Mouse (Mus musculus) thymus, postnatal 36 days (tissue): ENCODE measurements around the gene BC003965.
"Not testable (repeated sequence)": the region's sequence is repeated elsewhere in the genome, so short reads cannot be mapped to it uniquely, and the experiment has no call there.

Experiments
- DNase-seq, 2 experiments: peaks; one replicate each; pipeline ENCODE4 v3.0.0; 2022; ENCODE audit warnings: mixed read lengths in 2 of 2

The BC003965 gene

DNA sequence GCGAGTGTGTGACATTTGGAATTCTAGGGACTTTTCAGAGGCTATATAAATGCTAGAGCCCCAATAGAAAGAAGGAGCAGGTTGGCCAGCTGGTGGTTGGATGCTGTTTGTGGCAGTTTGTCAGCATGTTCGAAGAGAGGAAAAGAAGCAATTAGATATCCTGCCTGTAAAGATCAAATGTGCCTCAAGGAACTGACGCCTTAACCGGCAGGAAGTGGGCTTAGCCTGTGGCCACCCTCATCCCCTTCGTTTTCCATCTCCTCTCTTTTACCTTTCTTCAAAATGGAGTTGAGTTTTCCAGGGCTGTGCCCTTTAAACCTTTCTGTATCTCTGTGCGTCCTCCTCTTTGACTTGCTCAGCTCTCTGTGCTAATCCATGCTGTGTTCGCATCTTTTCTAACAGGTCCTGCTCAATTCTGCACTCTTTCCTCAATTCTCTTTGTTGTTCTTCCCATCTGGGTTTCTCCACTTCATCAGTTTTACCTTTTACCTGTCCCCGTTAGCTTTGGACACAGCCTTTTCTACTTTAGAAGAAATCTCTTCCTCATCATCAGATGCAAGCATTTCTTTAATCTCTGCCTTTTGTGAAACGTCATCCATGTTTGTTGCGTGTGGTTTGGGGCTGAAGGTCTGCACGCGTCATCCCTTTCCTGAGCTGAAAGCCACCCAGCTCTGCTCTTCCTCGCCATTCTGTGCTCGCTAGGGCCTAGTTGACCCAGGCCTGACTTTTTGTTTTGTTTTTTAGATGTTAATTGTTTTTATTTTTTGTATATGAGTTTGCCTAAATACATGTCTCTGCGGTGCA lies 35.3 kb downstream of the BC003965 start:
- peak; percentile 37 to 55 for DNase-seq

GRCm38 (mm10) chr17:25220746-25221145 lies 36.4 kb downstream of the BC003965 start:
- no peak for DNase-seq

DNA sequence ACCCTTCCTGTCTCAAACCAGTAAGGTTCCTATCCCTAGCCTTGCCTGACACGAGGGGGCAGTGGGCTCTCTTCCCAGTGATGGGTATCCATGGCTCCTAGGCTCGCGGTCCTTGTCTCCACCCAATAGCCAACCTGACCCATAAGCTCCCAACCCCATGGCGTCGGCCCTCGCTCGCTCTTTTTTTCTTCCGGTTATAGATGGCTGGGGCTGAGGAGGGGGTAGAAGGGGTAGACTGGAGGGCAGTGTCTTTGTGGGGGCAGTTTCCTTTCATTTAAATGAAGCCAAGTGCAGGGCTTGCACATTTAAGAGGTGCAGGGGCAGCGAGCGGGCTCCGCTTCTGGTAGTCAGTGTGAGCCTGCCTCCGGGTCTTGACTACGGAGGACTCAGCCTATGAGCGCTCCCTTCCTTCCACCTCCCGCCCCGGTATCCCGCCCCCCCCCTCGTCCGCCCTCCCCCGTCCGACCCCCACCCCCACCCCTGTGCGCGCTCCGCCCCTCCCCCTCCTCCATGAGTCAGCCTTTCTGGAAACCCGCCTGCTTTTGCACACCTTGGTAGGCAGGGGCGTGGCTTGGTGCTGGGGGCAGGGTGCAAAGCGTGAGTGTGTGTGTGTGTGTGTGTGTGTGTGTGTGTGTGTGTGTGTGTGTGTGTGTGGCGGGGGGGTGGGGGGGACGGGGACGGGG lies 37.6 kb downstream of the BC003965 start:
- peak; percentile 75 to 85 for DNase-seq

DNA sequence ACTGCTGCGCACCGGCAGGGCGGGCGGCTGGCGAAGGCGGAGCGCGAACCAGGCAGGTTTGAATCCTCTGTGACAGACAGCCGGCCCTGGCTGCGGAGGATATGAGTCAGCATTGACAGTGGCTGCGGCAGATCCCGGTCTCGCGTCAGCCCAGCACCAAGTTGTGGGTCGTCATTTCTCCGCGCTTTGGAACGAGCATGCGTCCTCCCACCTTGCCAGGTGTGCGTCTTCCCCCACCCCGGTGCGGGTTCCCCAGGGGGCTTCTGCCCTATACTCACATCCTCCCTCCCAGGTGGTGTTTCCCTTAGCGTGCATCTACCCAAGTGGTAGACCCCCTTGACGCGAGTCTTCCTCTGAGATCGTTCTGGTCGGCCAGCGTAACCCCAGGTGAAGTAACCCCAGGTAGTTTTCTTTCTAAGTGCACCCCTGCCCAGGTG lies 38.2 kb downstream of the BC003965 start:
- DNase-seq: peak; percentile 50 to 71

DNA sequence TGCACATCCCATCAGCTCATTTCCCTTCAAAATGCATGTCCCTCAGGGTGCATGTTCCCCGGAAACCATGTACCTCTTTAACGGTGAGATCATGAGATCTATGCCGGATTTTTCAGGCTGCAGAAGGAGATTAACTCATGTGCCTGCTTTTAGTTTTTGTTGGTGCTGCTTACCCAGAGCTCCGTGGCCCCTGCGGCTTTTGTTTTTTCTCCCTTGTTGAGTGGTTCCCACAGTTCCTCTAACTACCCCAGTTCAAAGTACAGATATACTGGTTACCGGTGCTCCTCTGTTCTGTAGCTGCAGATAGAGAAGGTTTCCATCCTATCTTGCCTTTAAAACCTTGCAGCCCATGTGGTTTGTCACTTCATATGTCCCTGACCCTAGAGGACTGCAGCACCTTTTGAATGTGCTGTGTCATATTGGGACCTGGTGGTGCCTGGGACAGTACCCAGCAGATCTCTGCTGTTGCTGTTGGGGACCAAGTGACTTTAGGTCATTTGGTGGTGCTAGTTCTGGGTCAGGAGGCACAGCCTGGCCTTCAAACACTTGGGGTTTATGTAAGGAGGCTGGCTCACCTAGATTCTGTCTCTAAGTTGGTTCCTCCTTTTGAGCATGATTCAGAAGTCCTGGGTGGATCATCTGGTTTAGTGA lies 38.7 kb downstream of the BC003965 start:
- DNase-seq: no peak

- DNase-seq: peak; percentile 40 to 51
Measured at GRCm38 (mm10) chr17:25224586-25225222, 40.4 kb downstream of the BC003965 start.

DNA sequence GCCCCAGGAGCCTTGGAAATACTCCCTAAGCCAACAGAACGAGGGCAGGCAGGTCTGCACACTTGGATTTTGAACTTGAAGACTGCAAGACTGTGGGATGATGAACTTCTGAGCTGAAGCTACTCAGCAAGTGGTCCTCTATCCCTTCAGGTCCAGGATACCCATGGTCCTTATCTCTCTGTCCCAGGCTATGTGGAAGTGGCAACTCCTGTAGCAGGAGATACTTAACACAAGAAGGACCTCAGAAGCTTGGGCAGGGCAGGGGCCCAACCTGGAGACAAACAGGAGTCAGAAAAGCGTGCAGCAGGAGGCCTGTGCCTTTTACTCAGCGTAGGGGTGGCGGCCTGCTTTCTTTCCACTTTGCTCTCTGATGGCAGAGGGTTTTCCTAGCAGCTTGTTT lies 41.3 kb downstream of the BC003965 start:
- DNase-seq: no peak

- no peak for DNase-seq
Measured at GRCm38 (mm10) chr17:25227991-25228390, 43.6 kb downstream of the BC003965 start.

- not testable (repeated sequence) for DNase-seq
Measured at GRCm38 (mm10) chr17:25230014-25230655, 45.8 kb downstream of the BC003965 start.

- DNase-seq: no peak
Measured at GRCm38 (mm10) chr17:25230700-25231099, 46.3 kb downstream of the BC003965 start.

GRCm38 (mm10) chr17:25231621-25232020 lies 47.3 kb downstream of the BC003965 start:
- not testable (repeated sequence) for DNase-seq

DNA sequence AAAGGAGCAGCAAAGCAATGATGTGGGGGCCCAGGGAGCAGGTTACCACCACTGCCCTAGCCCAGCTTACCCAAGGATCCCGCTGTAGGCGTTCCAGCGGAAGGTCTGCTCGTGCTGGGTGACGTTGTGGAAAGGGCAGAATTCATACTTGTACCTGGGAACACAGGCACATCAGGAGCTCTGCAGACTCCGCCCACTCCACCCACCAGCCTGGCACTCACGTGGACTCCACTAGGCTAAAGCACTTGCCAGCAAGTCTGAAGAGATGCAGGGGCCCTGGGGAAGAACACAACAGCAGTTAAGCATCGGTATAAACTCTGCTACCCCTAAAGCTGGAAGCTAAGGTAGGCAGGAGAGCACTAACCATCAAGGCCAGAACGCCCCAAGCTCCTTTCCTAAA lies 51.3 kb downstream of the BC003965 start:
- DNase-seq: no peak
